Mouse (Mus musculus): ENCODE measurements around the gene Cby3. TPM values are rescaled to one million over a fixed set of nuclear protein-coding genes. Genes with fewer than 3 reads are reported as not detected.

Cby3 gene
- total RNA-seq (2023): not detected

DNA sequence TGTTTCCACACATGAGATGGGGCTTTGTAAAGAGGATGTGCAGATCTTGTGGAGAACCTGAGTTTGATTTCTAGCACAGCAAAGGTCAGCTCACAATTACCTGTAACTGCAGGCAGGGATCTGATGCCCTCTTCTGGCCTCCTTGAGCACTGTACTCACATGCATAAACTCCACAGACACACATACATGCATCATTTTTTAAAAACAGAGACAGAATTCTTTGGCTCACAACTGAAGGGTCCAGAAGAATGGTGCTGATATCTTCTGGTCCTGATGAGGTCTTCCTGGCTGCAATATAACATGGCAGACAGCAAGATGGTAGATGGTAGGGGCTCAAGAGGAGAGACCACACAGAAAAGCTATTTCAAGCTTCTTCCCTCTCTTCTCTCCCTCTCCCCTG lies at the start of gene Cby3:
TSS of gene Cby3 (plus strand) at position 301 of the 400 bp plus-strand sequence.

DNA sequence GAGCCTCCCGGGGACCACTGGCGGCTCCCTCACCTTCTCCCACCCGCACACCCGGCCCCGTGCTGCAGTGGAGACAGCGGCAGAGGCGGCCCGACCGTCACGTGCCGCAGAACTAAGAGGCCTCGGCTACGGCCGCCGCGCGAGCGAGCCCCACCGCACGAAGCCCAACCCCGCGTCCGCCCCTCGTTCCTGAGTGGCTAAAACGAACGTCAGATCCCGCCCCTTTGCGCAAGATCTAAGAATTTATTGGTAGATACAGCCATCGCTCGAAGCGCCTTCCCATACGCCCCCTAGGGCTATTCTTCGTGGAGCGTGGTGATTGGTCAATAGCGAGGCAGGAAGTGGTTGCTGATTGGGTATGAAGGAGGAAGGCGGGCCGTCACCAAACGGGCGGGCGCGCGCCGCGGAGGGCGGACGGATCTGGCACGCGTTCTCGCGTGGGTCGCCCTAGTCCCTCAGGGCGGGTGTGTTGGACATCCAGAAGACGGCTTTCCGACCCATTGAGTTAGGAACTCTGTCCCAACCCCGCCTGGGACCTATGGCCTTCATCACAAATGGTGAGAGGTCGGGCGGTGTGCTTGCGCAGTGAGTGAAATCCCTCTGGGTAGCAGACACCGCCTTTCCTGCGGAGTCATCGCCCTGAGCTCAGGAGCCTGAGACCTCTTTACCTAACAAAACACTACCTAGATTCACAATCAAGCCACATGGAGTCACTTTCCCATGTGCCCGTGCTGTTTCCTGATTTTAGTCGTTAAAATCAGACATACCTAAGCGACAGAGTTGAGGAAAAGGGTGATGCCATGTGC lies 28.6 kb upstream of the Cby3 start, which contains the start of gene Canx:
TSS of gene Canx (minus strand) at position 178 of the 806 bp plus-strand sequence.

DNA sequence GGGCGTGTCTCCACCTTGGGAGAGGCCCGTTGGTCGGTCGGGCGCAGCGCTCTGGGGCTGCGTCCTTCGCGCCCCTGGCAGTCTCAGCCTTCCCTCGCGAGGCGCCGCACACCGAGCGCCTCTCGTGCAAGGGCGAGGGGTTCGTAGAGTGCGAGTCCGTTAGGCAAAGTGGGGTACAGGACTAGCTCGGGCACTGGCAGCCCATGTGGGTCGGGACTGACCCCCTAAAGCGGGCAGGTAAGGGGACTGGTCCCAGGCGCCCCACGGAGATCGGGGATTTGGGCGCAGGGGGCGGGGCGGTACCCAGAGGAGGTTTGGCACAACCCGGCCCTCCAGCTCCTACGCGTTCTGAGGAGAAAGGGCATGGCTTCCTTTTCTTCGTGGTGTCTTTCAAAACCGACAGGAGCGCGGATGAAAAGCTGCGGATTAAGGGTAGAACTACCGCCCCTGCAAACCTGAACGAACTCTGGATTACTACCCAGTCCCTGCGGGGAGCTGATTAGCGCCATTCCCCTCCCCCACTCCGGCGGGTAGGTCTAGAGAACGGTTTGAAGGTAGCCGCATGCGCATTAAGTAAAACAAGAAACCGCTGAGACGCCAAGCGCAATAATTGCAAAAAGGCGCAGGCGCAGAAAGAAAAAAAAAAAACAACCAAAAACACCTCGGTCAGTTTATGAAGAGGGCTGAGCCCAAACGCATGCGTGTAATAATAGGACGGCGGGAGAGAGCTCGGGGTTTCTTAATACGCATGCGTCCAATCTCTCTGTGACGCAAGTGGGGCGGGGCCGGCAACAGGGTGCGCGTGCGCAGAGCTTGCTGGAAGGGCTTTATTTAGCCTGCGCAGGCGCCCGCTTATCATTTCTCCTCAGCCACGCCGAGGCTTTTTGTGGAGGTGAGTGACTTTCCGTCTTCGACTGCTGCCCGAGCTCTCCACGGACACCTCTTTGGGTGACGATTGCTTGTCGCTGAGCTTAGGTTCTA lies 22.9 kb downstream of the Cby3 start, which contains the start of gene Hnrnph1:
TSS of gene Hnrnph1 (plus strand) at position 80 of the 981 bp plus-strand sequence.

Other genes starting within 250 kb of the Cby3 start
- 10 to 100 TPM; 55.1 to 81.9 TPM for gene Tbc1d9b, start 223.1 kb upstream of the Cby3 start, total RNA-seq (2023)
- gene Mrnip, start 180.0 kb upstream of the Cby3 start, total RNA-seq (2023): 1 to 10 TPM; 4.1 to 6.3 TPM
- 100 to 1,000 TPM; 406 to 500 TPM for gene Sqstm1, start 143.6 kb upstream of the Cby3 start, total RNA-seq (2023)
- gene Mgat4b, start 143.6 kb upstream of the Cby3 start, total RNA-seq (2023): 1 to 10 TPM; 5.6 to 9.7 TPM
- not detected for gene Ltc4s, start 115.8 kb upstream of the Cby3 start, total RNA-seq (2023)
- gene Maml1, start 62.2 kb upstream of the Cby3 start, total RNA-seq (2023): 10 to 100 TPM; 42.3 to 45.4 TPM
- 100 to 1,000 TPM; 220 to 234 TPM for gene Canx, start 28.8 kb upstream of the Cby3 start, total RNA-seq (2023)
- 1,000 to 10,000 TPM; 1,113 to 1,181 TPM for gene Hnrnph1, start 22.5 kb downstream of the Cby3 start, total RNA-seq (2023)
- 10 to 100 TPM; 56.2 to 56.9 TPM for gene Rufy1, start 76.7 kb downstream of the Cby3 start, total RNA-seq (2023)
- not detected for gene Adamts2, start 247.6 kb downstream of the Cby3 start, total RNA-seq (2023)

All from B cell, adult 67 days (primary cell).